Mouse (Mus musculus) megakaryocyte progenitor cell, adult 5-6 weeks (primary cell): Measurements from ENCODE around the gene Foxf1. TPM values are rescaled to one million over a fixed set of nuclear protein-coding genes. Genes with fewer than 3 reads are reported as not detected.

Experiments
- ATAC-seq: replicated peaks from 2 replicates; pipeline ENCODE4 v1.8.0; 2016; ENCODE audit warnings: mild to moderate bottlenecking, moderate TSS enrichment, inconsistent platforms; ENCODE audit not compliant: poor library complexity
- total RNA-seq, 2 experiments: library from RNA; stranded (forward) in 1 of 2; stranded (reverse) in 1 of 2; fragments of 157-497, 149-512 nt in 1 of 2; fragments of 200-1000 nt in 1 of 2; gene quantifications; 2 replicates each; pipeline versions ENCODE4 v1.2.3 to v1.2.4; 2015 to 2017

The Foxf1 gene
- total RNA-seq (2015) (not detected in 2 replicates), total RNA-seq (2017) (not detected in 2 replicates)

DNA sequence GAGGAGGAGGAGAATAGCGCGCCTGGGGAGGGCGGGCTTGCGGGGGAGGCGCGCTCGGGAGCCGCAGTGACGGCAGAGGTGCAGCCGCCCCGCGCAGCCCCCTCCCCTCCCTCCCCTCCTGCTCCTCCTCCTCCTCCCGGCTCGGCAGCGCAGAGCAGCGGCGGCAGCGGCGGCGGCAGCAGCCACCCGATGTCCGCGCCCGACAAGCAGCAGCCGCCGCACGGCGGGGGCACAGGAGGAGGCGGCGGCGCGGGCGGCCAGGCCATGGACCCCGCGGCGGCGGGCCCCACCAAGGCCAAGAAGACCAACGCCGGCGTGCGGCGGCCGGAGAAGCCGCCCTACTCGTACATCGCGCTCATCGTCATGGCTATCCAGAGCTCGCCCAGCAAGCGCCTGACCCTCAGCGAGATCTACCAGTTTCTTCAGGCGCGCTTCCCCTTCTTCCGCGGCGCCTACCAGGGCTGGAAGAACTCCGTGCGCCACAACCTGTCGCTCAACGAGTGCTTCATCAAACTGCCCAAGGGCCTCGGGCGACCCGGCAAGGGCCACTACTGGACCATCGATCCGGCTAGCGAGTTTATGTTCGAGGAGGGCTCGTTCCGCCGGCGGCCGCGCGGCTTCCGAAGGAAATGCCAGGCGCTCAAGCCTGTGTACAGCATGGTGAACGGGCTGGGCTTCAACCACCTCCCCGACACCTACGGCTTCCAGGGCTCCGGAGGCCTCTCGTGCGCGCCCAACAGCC is at the start of gene Foxf1:
TSS of gene Foxf1 (plus strand) at position 177 of the 742 bp plus-strand sequence.
- no peak for ATAC-seq

DNA sequence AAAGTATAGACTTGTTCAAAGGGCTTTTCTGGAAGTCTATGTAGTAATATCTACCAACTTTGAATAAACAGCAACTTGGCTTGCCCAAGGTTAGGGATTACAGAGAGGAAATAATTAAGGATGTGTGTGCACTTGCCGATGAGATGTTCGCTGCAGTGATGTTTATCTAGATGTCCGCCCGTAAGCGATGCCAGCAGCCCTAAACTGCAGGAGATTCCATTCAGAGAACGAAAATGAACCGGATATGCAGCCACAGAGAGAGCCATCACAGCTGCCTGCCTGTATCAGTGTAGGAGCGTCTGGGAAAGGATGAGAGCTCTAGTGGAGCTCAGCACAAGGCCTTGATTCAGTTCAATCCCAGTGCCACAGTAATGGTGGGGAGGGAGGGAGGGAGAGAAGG is 48.6 kb upstream of the Foxf1 start:
- no peak for ATAC-seq

DNA sequence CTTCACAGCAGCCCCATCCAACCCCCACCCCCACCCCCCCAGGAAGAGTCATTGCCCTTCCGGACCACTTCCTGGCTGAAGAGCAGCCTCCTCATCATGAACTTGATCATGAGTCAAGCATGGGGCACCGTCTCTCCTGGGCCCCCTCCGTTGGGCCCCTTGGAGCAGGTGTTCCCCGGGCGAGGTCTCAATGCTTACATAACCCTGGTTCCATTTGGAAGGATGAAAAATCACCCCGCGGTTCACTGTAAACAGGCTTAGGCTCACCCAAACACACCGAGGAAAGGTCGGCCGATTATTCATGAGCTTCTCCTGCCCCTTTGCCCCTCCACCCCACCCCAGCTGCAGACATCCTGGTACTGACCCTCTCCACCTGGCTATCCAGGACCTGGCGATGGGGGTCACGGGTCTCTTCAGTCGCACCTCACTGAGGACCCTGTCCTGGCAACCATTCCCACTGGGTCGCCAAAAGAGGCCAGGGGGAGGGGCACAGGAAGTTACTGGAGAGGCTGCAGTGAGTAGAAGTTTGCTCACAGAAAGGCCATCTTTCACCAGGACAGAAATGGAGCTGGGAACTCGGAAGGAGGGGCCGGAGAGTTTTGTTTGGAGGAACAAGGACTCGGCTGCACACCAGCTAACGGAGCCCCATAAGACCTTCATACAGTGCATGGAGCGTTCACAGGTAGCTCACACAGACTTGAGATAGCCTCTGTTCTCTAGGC is 40.3 kb upstream of the Foxf1 start:
- ATAC-seq: no peak

DNA sequence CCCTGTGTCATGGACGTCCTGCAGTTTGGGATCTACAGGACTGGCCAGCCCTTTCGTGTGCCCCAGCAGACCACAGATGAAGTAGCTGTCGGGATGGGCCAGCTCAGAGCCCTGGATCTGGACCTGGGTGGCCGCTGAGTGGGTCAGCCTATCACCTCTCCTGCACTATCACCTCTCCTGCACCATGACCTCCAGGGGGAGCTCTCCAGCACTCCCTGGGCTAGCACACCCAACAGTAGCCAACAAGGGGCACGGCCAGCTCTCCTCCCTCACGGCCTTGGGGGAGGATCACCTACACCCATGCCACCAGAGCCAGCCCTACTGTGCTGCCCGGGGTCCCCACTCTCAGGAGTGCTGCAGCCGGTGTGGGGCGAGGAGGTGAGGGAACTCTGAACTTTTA is 36.7 kb upstream of the Foxf1 start:
- ATAC-seq: 0 out of 2 replicates have a peak, but pooled peaks have one; percentile 54

DNA sequence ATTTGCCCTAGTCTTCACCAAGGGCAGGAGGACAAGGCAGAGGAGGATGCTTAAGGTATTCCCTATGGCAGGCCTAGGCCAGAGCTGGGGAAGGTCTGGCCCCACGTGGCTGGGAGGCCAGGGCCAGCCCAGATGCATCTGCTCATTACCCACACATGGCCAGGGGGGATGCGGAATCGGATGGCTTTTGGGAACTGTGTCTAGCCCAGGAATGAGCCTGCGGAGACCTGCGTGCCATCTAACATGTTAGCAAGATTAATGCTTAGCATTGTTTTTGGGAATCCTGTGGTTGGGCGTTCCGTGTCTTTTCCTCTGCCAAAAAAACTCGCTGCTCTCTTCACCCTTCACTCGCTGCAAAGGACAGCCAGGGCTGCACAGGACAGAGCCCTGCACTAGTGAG is 26.1 kb upstream of the Foxf1 start:
- no peak for ATAC-seq

DNA sequence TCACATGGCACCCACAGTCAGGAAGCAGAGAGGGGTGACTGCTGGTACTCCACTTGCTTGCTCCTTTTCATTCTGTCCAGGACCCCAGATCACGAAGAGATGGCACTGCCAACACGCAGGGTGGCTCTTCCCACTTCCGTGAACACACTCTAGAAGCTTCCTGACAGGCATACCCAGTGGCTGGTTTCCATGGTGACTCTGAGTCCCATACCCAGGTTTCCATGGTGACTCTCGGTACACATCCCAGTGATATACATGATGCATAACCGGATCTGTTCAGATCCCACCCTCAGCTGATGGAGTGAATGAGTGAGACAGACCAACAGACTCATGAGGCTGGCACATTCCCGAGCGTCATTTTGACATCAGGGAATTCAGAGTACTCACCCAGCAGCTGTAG is 25.1 kb upstream of the Foxf1 start:
- ATAC-seq: no peak

DNA sequence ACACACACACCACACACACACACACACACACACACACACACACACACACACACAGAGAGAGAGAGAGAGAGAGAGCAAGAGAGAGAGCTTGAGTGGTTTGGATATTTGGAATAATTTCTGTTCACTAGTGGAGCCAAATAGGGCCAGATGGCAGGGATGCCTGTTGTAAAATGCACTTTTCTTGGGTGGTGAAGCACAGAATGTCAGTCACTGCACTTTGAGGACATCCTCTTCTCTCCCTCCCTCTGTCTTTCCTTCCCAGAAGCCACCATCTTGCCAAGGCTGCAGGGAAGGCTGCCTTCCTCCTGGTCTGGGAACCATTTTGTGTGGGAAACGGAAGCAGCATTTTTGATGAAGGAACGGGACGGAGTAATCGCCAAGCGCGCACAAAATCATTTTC is 21.7 kb upstream of the Foxf1 start:
- no peak for ATAC-seq

DNA sequence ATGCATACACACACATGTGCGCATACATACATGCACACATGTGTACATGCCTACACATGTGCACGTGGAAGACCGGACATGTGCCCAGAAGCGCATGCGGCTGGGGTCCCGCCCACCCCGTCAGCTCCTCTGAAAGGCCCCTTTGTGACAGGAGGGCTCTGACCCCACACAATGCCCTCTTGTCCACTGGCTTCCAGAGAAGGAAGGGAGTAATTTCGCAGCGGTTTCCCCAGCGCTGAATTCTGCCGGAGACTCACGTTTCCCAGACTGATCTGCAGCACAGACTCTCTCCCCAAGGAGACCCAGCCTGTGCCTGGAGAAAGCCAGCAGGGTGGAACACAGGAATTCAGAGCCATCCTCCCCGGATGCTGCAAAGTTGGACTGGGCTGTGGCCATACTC is 20.5 kb upstream of the Foxf1 start:
- no peak for ATAC-seq

DNA sequence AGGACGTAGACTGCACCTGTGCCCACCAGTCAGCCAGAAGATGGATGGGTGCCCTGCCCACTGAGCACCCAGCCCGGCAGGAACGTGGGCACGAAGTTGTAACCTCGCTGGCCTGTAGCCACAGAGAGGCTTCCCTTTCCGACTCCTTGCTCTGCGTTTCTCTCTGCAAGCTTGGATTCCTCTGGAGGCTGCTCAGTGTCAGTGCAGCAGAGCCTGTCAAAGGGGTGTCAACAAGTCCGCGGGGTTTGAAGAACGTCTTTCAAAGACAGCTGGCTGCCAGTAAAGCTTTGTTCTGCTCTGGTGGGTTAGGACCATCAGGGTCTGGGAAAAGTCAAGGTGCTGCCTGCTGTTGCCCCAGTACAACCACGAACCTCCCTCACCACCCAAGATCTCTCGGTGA is 12.7 kb upstream of the Foxf1 start:
- ATAC-seq: no peak

DNA sequence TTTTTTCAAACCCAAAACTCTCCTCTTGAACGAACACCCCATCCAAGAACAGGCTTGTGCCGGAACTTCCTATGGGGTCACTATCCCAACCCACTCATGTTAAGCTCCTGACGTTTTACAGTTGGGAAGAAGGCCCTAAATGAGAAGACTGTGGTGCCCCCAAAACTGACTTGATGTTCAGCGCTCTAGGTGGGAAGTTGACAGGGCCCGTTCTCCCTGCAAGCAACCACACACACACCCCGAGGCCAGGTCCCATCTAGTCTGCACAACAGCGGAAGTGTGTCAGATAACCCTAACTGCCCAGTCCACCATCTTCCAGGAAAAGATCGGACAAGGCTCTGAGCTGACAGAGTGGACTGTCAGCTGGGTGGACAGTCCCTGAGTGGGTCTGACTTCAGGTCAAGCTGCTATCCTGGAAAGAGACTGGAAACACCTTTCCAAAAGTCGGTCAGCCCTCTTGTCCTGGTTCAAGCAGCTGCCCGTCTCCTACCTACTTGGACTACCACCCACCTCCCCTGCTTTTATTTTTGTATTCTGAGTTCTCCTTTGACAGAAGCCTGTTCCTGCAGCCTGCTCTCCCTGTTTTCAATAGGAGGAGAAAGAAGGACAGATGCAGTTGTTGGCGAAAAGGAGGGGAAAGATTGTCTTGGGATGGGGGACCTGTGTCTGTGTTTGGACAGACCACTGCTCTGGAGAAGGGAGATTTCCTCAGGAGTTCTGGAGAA is 11.6 kb upstream of the Foxf1 start:
- no peak for ATAC-seq

DNA sequence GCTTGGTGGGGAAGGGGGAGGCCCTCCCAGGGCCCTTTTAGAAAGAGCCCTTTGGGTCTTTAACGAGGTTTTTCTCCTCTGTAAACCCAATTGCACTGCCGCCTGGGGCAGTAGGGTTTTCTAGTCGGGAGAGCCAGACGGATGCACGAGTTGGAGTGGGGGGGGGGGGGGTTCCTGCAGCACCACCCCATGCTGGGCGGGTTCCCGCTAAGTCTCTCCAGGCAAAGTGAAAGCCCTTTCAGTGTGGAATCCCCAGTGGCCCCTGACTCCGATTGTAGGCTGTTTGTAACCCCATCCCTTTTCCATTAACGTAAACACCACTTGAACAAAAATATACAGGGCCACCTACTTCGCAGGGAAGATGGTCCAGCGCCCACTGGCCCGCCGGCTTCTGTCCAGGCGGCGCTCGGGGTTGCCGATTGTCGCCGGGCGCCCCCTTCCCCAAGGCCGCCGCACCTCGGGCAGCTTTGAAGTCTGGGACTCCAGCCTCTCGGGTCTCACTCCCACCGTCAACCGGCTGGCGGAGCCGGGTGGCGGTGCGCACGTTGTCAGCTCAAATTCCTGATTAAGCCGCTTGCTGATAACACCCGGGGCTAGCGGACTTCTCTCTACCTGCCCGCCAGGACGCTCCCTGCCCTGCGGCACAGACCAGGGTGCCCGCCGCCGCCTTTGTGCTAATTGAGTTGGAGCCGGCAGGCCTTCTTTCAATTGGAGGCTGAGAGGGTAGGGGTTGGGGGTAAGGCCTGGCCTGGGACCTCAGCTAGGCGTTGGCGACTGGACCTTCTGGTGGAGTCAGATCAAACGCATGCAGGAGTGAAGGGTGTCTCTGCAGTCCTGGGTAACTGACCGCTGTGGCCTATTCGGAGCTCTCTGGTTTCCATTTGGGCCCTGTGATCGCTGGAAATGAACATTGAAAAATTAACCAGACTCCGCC is 10.7 kb upstream of the Foxf1 start:
- no peak for ATAC-seq

DNA sequence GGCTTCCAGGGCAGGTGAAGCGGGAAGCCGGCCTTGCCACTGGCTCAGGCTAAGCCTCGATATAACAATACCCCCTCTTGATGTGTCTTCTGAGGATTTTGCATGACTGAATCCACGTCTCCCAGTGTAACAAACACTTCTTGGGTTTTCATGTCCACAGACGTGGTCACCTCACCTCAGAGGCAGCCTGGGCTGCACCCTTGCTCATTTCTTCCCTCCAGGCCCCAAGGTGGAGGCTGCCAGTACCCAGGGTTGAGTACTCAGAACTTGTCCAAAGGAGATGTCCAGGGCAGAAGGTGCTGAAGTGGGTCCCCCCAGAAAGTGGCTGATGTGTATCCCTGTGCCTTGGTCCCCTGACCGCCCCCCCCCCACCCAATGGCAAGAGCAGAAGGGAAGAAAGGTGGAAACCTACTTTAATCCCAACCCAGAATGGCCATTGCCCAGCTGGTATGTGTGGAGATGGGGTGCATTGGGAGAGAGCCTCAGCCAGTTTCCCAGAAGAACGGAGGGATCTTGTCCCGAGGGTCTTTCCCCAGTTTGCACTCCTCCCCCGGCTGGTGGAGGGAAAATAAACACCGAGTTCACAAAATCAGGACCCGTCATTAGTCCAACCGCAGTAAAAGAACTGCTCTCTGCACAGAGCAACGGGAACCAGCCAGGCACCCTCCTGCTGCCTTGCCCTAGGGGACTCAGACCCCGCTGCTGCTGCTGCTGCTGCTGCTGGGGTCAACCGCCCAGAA is 9.9 kb upstream of the Foxf1 start:
- ATAC-seq: no peak

DNA sequence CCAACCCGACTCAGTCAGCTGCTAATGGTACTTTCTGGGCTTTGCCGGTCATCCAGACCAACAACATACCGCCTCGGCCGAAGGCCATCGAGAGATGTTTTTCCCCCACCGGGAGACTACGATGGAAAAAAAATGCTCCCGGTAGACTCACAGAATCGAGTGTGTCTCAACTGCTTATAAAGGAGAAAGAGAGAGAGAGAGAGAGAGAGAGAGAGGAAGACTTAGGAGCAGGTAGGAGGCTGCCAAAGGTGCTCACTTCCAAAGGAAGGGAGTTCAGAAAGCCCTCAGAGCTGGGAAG is 9.4 kb upstream of the Foxf1 start:
- ATAC-seq: no peak

DNA sequence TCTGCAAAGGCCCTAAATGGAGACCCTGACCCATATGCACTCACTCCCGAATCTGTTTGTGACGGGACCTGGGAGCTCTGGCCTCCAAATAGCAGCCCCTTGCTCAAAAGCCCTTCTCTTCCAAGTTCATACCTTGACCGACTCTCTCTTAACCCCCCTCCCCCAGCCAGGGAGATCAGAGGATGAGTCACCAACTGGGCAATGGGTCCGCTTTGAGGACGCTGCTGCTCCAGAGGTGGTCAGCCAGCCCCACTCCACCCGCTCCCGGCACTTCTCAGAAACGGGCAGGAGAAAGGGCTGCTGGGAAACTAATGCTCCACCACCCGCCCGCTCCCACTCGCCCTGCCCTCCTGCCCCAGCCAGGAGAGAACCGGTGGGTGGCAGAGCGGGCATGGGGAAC is 8.2 kb upstream of the Foxf1 start:
- ATAC-seq: no peak

DNA sequence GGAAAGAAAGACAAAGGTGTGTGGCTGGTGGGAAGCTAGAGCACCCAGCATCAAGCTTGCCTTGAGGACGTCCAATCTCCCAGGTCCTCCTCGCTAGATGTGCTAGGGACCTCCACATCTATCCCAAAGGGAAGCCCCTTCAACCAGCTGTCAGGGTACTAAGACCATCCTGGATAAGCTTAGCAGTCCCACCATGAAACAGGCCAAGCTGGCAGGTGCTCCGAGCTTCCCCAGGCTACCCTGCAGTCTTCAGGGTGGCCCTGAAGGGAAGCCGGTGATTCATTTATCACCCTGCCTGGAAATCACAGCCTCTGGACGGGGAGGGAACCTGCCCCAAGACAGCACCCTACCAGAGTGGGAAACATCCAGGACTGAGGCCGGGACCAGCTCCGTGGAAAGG is 7.6 kb upstream of the Foxf1 start:
- no peak for ATAC-seq

DNA sequence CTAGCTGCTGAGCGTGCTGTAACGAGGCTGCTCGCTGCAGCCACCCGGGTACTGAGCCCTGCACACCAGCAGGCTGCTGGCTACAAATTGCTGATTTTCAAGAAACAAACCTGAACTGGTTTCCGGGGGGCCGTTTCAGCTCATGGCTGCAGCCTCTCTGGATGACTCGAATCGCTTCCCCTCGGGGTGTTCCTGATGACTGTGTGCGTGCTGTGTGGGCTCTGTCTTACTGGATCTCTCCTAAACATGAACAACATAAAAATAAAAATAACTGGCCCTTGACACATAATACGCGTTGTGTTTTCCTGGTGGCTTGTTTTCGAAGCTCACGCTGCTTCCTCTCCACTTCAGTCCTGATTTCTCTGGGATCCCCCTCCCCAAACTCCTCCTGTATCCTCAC is 5.5 kb upstream of the Foxf1 start:
- no peak for ATAC-seq

DNA sequence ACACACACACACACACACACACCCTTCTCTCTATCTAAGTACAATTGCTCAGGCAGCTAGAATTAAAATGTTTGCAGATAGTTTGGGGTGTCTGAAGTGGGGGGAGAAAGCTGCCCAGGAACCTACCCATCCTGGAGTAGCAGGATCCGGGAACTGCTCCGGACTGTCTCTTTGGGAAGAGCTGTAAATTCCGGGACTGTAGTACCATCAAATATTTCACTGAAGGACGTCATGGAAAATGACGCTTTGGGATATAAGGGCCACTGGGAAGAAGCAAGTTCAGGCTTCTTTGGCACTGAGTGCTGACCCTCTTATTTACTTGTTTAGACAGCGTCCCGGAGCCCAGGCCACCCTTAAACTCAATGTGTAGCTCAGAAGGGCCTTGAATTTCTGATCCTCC is 5.0 kb upstream of the Foxf1 start:
- ATAC-seq: no peak

DNA sequence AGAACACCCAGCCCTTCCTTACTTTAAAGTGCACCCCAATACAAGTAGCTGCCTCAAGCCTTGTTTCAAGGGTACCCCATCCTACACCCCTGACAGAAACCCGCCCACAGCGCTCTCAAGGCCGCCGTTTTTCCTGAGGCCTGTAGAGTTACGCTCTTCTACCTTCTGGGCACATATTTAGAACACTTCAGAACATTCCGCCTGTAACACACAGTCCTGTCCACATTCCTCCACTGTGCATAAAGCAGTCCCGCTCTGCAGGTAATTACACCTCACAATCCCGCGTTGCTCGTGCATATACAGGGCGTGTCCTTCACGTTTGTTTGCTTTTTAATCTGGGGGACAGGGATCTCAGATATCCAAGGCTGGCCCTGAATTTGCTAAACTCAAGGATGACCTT is 4.2 kb upstream of the Foxf1 start:
- ATAC-seq: no peak

DNA sequence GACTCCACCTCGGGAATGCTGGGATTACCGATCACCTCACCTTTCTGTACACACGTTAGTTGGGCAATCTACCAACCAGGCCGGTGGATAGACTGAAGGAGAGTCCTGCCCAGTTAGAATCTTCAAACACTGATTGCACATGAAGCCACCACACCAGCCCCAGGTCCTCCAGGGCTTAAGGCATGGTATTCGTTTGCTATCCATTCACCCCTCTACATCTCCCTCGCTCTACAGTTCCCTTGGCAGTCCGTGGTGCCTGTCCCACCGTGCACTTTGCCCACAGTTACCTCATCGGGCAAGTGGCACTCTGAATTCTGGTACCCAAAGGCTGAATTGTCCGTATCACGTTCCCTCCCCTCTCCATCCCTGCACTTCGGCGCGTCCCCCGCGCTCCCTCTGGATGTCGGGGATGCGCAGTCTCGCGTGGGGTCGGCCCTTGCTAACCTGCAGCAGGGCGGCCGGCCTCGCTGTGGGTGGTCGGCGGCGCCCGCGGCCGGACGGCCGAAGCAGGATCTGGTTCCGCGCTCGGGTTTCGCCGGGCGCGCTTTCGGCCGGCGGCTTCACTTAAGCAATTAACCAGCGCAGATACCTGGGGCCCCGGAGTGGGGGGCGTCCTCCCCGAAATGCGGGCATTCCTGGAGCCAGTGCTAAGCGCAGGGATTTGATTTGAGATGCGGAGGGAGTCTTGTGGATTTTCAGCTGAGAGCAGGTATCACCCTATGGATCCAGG is 3.7 kb upstream of the Foxf1 start:
- no peak for ATAC-seq

DNA sequence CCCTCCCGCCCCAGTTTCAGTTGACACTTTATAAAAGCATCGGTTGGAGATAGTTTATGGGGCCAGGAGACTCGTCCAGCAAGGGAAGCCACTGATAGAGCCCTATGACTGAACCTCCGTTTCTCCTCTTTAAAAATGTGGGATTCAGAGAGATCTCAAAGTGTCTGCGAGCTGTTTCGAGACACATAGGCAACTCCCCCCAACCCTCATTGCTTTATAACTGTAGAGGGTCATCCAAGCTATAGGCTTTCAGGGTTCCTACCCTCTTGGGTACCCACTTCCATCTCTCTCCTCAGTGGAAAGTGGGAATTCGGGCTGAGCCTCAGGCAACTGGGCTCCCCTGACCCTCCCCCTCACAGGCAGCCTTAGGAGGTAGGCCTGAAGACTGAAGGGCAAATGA is 2.8 kb upstream of the Foxf1 start:
- ATAC-seq: no peak
